Mouse (Mus musculus) C2C12 (cell line): ENCODE data around the gene Nanos1. TPM values are rescaled to one million over a fixed set of nuclear protein-coding genes. Genes with fewer than 3 reads are reported as not detected.
A peak's percentile ranks its signal among the peaks of the same experiment; 100 is the strongest.

ENCODE experiments used
- H3K27me3 ChIP-seq: one replicate; pipeline ENCODE4 v1.6.1; 2011; ENCODE audit not compliant: control insufficient read depth, insufficient read depth, insufficient read length
- H3K36me3 ChIP-seq: one replicate; pipeline ENCODE4 v1.6.1; 2011; ENCODE audit not compliant: control insufficient read depth, insufficient read depth
- H3K4me3 ChIP-seq: one replicate; pipeline ENCODE4 v1.5.1; 2011; ENCODE audit warnings: mild to moderate bottlenecking, control low read depth; ENCODE audit not compliant: poor library complexity, insufficient read depth, severe bottlenecking
- H3K79me2 ChIP-seq: one replicate; pipeline ENCODE4 v1.6.1; 2011; ENCODE audit not compliant: control insufficient read depth, insufficient read depth
- H3K79me3 ChIP-seq: one replicate; pipeline ENCODE4 v1.6.1; 2011; ENCODE audit warnings: low read depth, control low read depth
- H3ac ChIP-seq: one replicate; pipeline ENCODE3; 2011; ENCODE audit warnings: low read depth; ENCODE audit not compliant: control insufficient read depth, insufficient read length
- CEBPB ChIP-seq: IDR thresholded peaks from one replicate; pipeline ENCODE4 v1.6.1; 2011; ENCODE audit warnings: low read depth, mild to moderate bottlenecking, control low read depth, moderate library complexity
- CTCF ChIP-seq: IDR thresholded peaks from one replicate; pipeline ENCODE4 v1.5.1; 2011; ENCODE audit not compliant: control insufficient read depth, insufficient read depth, insufficient read length
- FOSL1 ChIP-seq: IDR thresholded peaks from one replicate; pipeline ENCODE4 v1.8.0; 2011; ENCODE audit warnings: mild to moderate bottlenecking, low read length; ENCODE audit not compliant: poor library complexity, insufficient read depth, severe bottlenecking
- MAX ChIP-seq: IDR thresholded peaks from one replicate; pipeline ENCODE4 v1.6.1; 2011; ENCODE audit warnings: mild to moderate bottlenecking, control low read depth
- MYOD1 ChIP-seq: IDR thresholded peaks from one replicate; pipeline ENCODE4 v1.6.1; 2011; ENCODE audit warnings: low read depth; ENCODE audit not compliant: control insufficient read depth, insufficient read length
- MYOG ChIP-seq: IDR thresholded peaks from one replicate; pipeline ENCODE4 v1.6.1; 2011; ENCODE audit not compliant: control insufficient read depth, insufficient read length; ENCODE audit errors: extremely low read depth
- USF1 ChIP-seq: IDR thresholded peaks from one replicate; pipeline ENCODE4 v1.6.1; 2011; ENCODE audit warnings: low read depth, mild to moderate bottlenecking, control low read depth, moderate library complexity
- polyA plus RNA-seq: library from polyadenylated mRNA; unstranded; fragments of >200 nt; fragmentation: generic; extraction: Trizol; gene quantifications from one replicate; pipeline ENCODE4 v1.2.1, GENCODE M21; 2012; ENCODE audit warnings: missing spikeins

Nanos1 gene
- polyA plus RNA-seq, 1 experiment, result 2.8 TPM

DNA sequence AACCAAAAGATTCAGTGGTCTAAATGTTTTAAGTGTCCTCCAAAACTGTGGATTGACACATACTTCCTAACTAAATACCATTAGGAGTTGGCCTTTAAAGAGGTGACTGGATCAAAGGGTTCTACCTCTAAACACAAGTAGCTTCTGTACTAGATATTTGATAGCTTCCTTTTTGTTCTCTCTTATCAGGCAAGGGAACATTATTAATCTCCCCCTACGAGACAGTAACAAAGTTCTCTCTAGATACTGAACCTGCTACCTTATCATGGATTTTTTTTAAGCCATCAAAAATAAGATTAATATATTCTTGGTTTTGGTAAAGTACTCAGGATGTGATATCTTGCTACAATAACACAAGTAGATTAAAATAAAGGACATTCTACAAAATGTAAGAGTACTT lies 28.9 kb downstream of the Nanos1 start:
- Histone ChIP-seq H3K4me3 (no peak overlapping the region), H3K79me3 (peaks cover 100% of the 10 kb centered on the region), H3K79me2 (peaks cover 100% of the 10 kb centered on the region), H3K36me3 (peaks cover 85% of the 10 kb centered on the region), H3K27me3 (no peaks in the 10 kb centered on the region), H3ac (no peak overlapping the region)
- TF ChIP-seq CEBPB, result no peak
- TF ChIP-seq MYOG, result no peak
- no peak for TF ChIP-seq MAX
- no peak for TF ChIP-seq USF1
- no peak for TF ChIP-seq MYOD1
- no peak for TF ChIP-seq CTCF
- no peak for TF ChIP-seq FOSL1

DNA sequence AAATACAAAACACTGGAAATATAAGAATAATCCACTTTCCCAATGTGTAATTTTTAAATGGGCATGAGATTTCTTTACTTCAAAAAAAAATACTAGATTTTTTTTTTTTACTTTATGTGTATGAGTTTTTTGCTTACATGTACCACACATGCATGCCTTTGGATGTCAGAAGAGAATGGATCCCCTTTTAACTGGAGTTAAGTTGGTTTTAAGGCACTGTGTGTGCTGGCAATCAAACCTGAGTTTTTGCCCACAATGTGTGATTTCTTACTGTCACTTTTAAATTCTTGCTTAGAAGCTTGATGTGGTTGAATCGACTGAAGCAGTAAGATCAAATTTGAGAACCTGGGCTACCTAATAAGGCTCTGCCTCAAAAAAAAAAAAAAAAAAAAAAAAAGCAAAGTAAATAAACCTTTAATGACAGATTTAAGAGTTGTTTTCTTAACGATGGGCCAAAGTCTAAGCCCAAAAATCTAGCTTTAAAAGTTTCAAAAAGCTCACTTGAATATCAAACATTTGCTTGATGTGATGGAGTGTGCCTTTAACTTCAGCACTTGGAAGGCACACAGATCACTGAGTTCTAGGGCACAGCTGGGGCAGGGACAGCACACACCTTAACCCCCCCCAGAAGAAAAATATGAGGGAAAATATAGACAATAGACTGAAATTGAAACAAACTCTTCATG lies 31.8 kb downstream of the Nanos1 start:
- Histone ChIP-seq H3K79me3 (peaks cover 79% of the 10 kb centered on the region), H3K4me3 (no peak overlapping the region), H3K79me2 (peaks cover 80% of the 10 kb centered on the region), H3K36me3 (peaks cover 56% of the 10 kb centered on the region), H3K27me3 (no peaks in the 10 kb centered on the region), H3ac (no peak overlapping the region)
- TF ChIP-seq CEBPB, result no peak
- no peak for TF ChIP-seq MYOD1
- TF ChIP-seq FOSL1, result no peak
- no peak for TF ChIP-seq MYOG
- TF ChIP-seq USF1, result no peak
- no peak for TF ChIP-seq MAX
- TF ChIP-seq CTCF, result no peak

- H3ac ChIP-seq, result peak overlapping the region; percentile 73
Measured at GRCm38 (mm10) chr19:60788214-60788960, 32.6 kb downstream of the Nanos1 start.

GRCm38 (mm10) chr19:60789452-60789851 lies 33.7 kb downstream of the Nanos1 start:
- Histone ChIP-seq H3K79me3 (peaks cover 60% of the 10 kb centered on the region), H3ac (peak overlapping the region; percentile 69), H3K79me2 (peaks cover 61% of the 10 kb centered on the region), H3K27me3 (no peaks in the 10 kb centered on the region), H3K4me3 (peak overlapping the region; percentile 96), H3K36me3 (peaks cover 38% of the 10 kb centered on the region)
- TF ChIP-seq MYOG (no peak), FOSL1 (no peak), CTCF (no peak), MYOD1 (no peak), USF1 (no peak), MAX (no peak), CEBPB (no peak)

More at GRCm38 (mm10) chr19:60788214-60788960, 32.6 kb downstream of the Nanos1 start:
- Histone ChIP-seq H3K36me3 (peaks cover 48% of the 10 kb centered on the region), H3K27me3 (no peaks in the 10 kb centered on the region), H3K4me3 (peak overlapping the region; percentile 96), H3K79me3 (peaks cover 71% of the 10 kb centered on the region), H3K79me2 (peaks cover 72% of the 10 kb centered on the region)
- TF ChIP-seq MYOD1 (no peak), MAX (no peak), CTCF (no peak), CEBPB (no peak), USF1 (no peak), FOSL1 (no peak), MYOG (no peak)

DNA sequence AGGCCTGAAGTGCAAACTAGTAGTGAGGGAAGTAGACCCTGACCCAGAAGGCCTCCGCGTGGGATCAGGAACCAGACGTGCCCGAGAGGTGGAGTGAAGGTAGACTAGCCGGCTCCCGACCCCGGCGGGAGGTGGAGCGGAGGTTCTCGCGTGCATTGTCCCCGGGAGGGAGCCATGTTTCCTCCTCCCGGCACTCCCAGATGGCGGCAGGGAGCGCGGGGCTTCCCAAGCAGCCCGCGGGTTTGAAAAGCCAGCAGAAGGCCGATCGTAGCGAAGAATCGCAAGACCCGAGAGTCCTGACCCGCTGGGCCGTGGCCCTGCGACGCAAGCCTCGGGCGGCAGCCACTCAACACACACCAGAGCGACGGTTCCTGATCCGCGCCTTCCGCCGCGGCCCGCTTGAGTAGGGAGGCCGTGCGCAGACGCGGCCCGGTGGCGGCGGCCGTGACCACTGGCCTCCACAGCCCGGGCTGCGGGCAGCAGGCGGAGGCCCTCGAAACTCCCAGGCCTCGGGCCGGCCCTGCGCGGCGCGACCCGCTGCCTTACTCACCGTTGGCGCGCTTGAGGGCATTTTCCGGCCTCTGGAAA lies 34.2 kb downstream of the Nanos1 start:
- no peaks in the 10 kb centered on the region for H3K27me3 ChIP-seq
- H3K79me3 ChIP-seq, result peaks cover 54% of the 10 kb centered on the region
- peaks cover 56% of the 10 kb centered on the region for H3K79me2 ChIP-seq
- H3ac ChIP-seq, result peak overlapping the region; percentile 100
- no peak for TF ChIP-seq MYOD1
- TF ChIP-seq CTCF, result no peak
- TF ChIP-seq MAX, result no peak
- no peak for TF ChIP-seq MYOG
- no peak for TF ChIP-seq USF1
- no peak for TF ChIP-seq CEBPB
- TF ChIP-seq FOSL1, result no peak
- H3K36me3 ChIP-seq, result peaks cover 32% of the 10 kb centered on the region
- H3K4me3 ChIP-seq, result peak overlapping the region; percentile 96
